Mouse (Mus musculus) embryonic facial prominence, embryonic 14.5 days (tissue): ENCODE results near the gene A830031A19Rik. TPM values are rescaled to one million over a fixed set of nuclear protein-coding genes. Genes with fewer than 3 reads are reported as not detected.

Source experiments
- ATAC-seq: fragments of 200-750 bp; cut with Nextera tagmentation; 2 replicates; pipeline ENCODE4 v1.8.0; 2017; ENCODE audit warnings: low read depth, moderate number of reproducible peaks, moderate TSS enrichment
- DNase-seq: peaks from one replicate; pipeline ENCODE4 v3.0.0-alpha.2; 2015; ENCODE audit warnings: low spot score
- H3K27ac ChIP-seq: fragments of 300-500 bp; sonication (generic); replicated peaks from 2 replicates; pipeline ENCODE4 v1.5.1; 2014; ENCODE audit warnings: low read depth, mild to moderate bottlenecking, low read length, moderate library complexity
- H3K27me3 ChIP-seq: fragments of 300-500 bp; sonication (generic); replicated peaks from 2 replicates; pipeline ENCODE4 v1.6.1; 2014; ENCODE audit warnings: low read length; ENCODE audit not compliant: control insufficient read depth, insufficient read depth
- H3K36me3 ChIP-seq: fragments of 300-500 bp; sonication (generic); 2 replicates; pipeline ENCODE4 v1.6.1; 2014; ENCODE audit warnings: low read length, mixed read lengths; ENCODE audit not compliant: control insufficient read depth, insufficient read depth
- H3K4me1 ChIP-seq: fragments of 300-500 bp; sonication (generic); 2 replicates; pipeline ENCODE4 v1.6.1; 2014; ENCODE audit warnings: antibody characterized with exemption, low read length; ENCODE audit not compliant: control insufficient read depth, insufficient read depth
- H3K4me2 ChIP-seq: fragments of 300-500 bp; sonication (generic); 2 replicates; pipeline ENCODE4 v1.6.1; 2014; ENCODE audit warnings: low read depth, mild to moderate bottlenecking, low read length, moderate library complexity, mixed read lengths
- H3K4me3 ChIP-seq: fragments of 300-500 bp; sonication (generic); 2 replicates; pipeline ENCODE4 v1.5.1; 2014; ENCODE audit warnings: low read depth, mild to moderate bottlenecking, low read length
- H3K9ac ChIP-seq: fragments of 300-500 bp; sonication (generic); 2 replicates; pipeline ENCODE4 v1.6.1; 2014; ENCODE audit warnings: low read depth, mild to moderate bottlenecking, low read length, moderate library complexity, mixed read lengths
- H3K9me3 ChIP-seq: fragments of 300-500 bp; sonication (generic); 2 replicates; pipeline ENCODE4 v1.6.1; 2016; ENCODE audit warnings: low read length; ENCODE audit not compliant: control insufficient read depth
- WGBS: fragments of 180-500 bp; shearing (Covaris S2); extraction: QIAGEN DNeasy Blood & Tissue Kit; methylation state at CpG from one replicate; pipeline ENCODE4 v1.1.7; 2014; 5-methylcytosine and 5-hydroxymethylcytosine counted together
- microRNA-seq: library from miRNA; unstranded; fragments of <30 nt; microRNA quantifications from one replicate; pipeline ENCODE4, GENCODE M21; 2016; ENCODE audit warnings: borderline number of aligned reads
- polyA plus RNA-seq: library from polyadenylated mRNA; unstranded; fragments of >200 nt; fragmentation: Nextera tagmentation; extraction: Ambion mirVana; gene quantifications from 2 replicates; pipeline ENCODE4 v1.2.1, GENCODE M21; 2014

Gene A830031A19Rik
- polyA plus RNA-seq, 1 experiment from 2014 or later: not detected

DNA sequence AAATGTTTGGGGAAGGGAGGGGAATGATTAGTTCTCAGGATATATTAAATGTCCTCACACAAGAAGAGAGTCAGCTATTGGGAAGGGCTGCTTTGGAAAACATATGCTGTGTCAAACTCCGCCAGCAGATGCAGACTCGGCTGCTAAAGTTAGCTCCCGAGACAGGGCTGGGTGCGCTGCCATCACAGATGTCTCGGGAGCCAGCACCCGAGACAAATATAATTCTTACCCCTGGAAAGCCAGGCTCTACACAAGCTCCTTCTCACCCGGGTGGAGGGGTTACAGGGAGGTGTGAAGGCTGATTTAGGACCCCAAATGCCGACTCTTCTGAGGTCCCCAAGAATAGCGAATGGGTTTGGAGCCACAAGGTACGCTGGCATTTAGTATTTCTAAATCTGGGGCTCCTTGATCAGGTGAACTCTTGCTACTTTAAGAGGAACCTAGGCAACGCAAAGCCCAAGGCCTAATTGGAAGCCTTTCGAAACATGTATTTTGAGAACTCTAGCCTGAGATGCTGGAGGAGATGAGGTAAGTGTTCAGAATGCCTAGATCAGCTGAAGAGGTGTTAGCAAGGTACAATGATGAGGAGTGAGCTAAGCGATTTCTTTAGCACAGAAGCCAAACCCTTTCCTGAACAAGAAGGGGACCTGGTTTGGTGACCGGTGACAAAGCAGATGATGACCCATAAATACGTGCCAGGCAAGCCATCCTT, 69.3 kb downstream of the A830031A19Rik start:
- Histone ChIP-seq H3K36me3 (no peaks in the 10 kb centered on the region), H3K4me3 (no peak overlapping the region), H3K4me2 (no peak overlapping the region), H3K4me1 (no peaks in the 10 kb centered on the region), H3K27me3 (no peaks in the 10 kb centered on the region), H3K9ac (no peak overlapping the region), H3K27ac (no peak overlapping the region), H3K9me3 (no peaks in the 10 kb centered on the region)
- peak; percentile 33 for DNase-seq
- 73% methylated on average over 15 of the region's 15 CpGs for WGBS
- no peak for ATAC-seq

DNA sequence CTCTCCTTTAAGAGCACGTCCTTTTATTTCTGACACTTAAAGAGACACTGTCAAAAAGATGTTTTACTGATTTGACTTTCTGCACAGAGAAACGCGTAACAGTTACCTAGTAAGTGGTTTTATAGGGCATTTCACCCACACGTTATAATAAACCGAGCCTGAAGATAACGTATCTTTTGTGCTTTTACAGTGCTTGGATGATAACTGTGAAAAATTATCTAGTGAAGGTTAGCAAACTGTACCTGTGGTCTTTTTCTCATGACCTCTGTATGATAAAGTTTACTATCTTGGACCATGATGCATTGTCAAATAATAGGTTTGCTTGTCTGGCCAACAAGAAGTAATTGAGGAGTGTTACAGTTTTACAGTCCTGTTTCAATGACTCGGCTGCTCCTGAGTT, 74.2 kb downstream of the A830031A19Rik start:
- WGBS: 86% methylated on average over 7 of the region's 7 CpGs
- no peak overlapping the region for H3K9ac ChIP-seq
- H3K4me1 ChIP-seq: no peaks in the 10 kb centered on the region
- H3K27ac ChIP-seq: no peak overlapping the region
- H3K4me3 ChIP-seq: no peak overlapping the region
- DNase-seq: no peak
- no peak for ATAC-seq
- H3K27me3 ChIP-seq: no peaks in the 10 kb centered on the region
- H3K4me2 ChIP-seq: no peak overlapping the region
- no peaks in the 10 kb centered on the region for H3K9me3 ChIP-seq
- H3K36me3 ChIP-seq: no peaks in the 10 kb centered on the region

Small RNAs within 50 kb of the gene (microRNA-seq; reads per million reads assigned to microRNA genes)
- not detected for gene Gm44381

Other genes with a start within 250 kb of the A830031A19Rik start
- gene Papolg, start 179.8 kb downstream of the A830031A19Rik start, polyA plus RNA-seq: 12.5 and 14.1 TPM in 2 replicates
- gene Bcl11a, start 3.0 kb upstream of the A830031A19Rik start, polyA plus RNA-seq: 26.4 and 30.1 TPM in 2 replicates